Mouse (Mus musculus): Measurements from ENCODE around the gene Tcaf3. TPM values are rescaled to one million over a fixed set of nuclear protein-coding genes. Genes with fewer than 3 reads are reported as not detected.

The Tcaf3 gene
- total RNA-seq, 1 experiment from 2014 or later, result not detected

DNA sequence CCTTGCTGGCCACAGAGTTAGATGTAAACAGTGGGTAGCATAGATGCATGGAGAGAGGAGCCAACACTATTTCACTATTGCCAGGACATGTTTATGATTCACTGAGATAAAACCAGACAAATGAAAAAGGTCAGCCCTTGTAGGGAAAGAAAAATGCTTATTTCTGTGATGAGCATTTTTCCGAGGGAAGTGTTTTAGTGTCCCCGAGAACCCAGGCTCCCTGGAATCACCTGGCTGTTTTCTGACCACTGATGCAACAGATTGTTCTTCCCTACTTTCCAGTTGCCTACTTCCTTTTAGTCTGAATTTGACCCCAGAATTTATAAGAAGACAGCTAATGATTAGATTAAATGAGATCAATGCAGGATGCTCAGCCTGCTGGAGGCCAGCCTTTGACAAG, 51.3 kb downstream of the Tcaf3 start:
- no peak for ATAC-seq (replicated peaks; ENCODE audit: insufficient number of reproducible peaks, low FRiP score, low TSS enrichment, poor library complexity, severe bottlenecking)

- ATAC-seq (replicated peaks; ENCODE audit: insufficient number of reproducible peaks, low FRiP score, low TSS enrichment, poor library complexity, severe bottlenecking), result no peak
These were observed 52.0 kb downstream of the Tcaf3 start for GRCm38 (mm10) chr6:42545451-42545885.

DNA sequence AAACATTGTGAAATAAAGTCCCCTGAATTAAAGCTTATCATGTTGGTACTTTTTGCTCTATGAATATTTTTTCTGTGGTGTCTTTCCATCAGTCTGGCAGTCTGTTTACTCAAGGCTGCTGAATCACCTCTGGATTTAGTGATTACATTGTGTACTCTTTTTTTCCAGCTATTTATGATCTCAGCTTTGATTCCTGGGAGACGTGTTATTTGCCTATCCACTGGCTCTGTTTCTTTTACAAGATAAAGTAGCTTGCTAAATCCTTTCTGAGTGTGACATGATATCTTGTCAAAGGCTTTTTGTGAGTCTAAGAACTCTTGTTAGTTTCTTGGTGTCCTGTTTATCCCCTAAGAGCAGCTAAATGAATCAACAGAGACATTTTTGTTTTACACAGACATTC, 52.6 kb downstream of the Tcaf3 start:
- no peak for ATAC-seq (replicated peaks; ENCODE audit: insufficient number of reproducible peaks, low FRiP score, low TSS enrichment, poor library complexity, severe bottlenecking)

DNA sequence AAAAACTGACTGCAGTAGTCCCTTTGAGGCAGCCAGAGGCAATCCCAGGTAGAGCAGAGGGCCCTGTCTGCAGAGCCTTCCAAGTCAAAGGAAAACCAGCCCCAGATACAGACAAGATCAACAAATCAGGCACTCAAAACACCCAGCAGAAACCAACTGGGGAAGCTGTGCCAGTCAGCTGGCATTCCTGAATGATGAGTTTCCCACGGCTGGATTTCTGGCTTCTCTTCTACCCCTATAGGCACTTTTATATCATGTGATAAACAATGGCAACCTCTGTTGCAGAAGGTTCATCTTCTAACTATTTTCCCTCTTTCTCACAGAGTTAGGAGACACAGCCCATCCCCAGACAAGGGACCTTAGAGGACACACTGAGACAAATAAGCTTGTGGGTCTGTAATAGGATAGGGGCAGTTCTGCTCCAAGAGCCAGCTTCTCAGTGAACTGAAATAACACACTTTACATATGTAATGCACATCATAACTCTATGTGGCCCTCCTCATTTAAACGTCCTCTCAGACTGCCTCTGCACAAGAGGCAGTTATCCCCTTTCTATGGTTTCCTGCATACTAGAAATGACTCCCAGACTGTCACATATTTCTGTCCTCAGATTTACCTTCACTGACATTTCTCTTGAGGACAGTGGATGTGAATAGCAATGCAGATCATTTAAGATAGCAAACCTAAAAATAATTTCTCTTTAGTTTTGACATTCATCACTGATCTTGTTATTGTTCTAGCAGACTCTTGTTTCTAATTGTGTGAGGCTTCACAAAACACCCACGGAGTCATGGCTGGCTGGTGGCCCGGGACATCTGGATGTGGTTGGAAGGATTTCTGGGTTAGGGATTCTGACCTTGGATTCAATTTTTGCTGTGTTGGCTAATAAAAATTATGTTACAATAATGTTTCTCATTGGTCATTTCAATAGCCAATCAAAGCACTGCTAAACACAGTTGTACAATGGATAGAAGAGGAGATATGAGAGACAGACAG, 55.2 kb downstream of the Tcaf3 start:
- ATAC-seq (replicated peaks; ENCODE audit: insufficient number of reproducible peaks, low FRiP score, low TSS enrichment, poor library complexity, severe bottlenecking), result no peak

- no peak for ATAC-seq (replicated peaks; ENCODE audit: insufficient number of reproducible peaks, low FRiP score, low TSS enrichment, poor library complexity, severe bottlenecking)
These were observed 56.8 kb downstream of the Tcaf3 start for GRCm38 (mm10) chr6:42540681-42541080.

GRCm38 (mm10) chr6:42539711-42540110, 57.8 kb downstream of the Tcaf3 start:
- ATAC-seq (replicated peaks; ENCODE audit: insufficient number of reproducible peaks, low FRiP score, low TSS enrichment, poor library complexity, severe bottlenecking), result no peak

Other genes with a start within 250 kb of the Tcaf3 start
- 102 to 184 TPM (median 117 TPM) in 3 replicates for gene Zyx, start 248.1 kb downstream of the Tcaf3 start, total RNA-seq (2017)
- gene Epha1, start 224.4 kb downstream of the Tcaf3 start, total RNA-seq (2017), result 0.29 to 0.43 TPM in 2 of 3 replicates, not detected in the other
- 2.9 to 4.2 TPM in 2 of 3 replicates, not detected in the other for gene Tas2r143, start 197.5 kb downstream of the Tcaf3 start, total RNA-seq (2017)
- gene Tas2r135, start 192.3 kb downstream of the Tcaf3 start, total RNA-seq (2017), result 1.6 TPM in 1 of 3 replicates, not detected in the others
- 1.1 TPM in 1 of 3 replicates, not detected in the others for gene Tas2r126, start 163.2 kb downstream of the Tcaf3 start, total RNA-seq (2017)
- gene Olfr458, start 132.5 kb downstream of the Tcaf3 start, total RNA-seq (2017), result not detected in 3 replicates
- 0.19 TPM in 1 of 3 replicates, not detected in the others for gene Olfr457, start 121.4 kb downstream of the Tcaf3 start, total RNA-seq (2017)
- not detected in 3 replicates for gene Olfr456, start 110.5 kb downstream of the Tcaf3 start, total RNA-seq (2017)
- not detected in 3 replicates for gene Olfr455, start 50.1 kb downstream of the Tcaf3 start, total RNA-seq (2017)
- gene Tcaf2, start 47.6 kb upstream of the Tcaf3 start, total RNA-seq (2017), result not detected in 3 replicates
- not detected in 3 replicates for gene Tcaf1, start 112.4 kb upstream of the Tcaf3 start, total RNA-seq (2017)
- not detected in 3 replicates for gene Olfr453, start 141.7 kb upstream of the Tcaf3 start, total RNA-seq (2017)
- gene Olfr38, start 158.7 kb upstream of the Tcaf3 start, total RNA-seq (2017), result not detected in 3 replicates
- not detected in 3 replicates for gene Olfr452, start 187.4 kb upstream of the Tcaf3 start, total RNA-seq (2017)
- gene Olfr450, start 214.2 kb upstream of the Tcaf3 start, total RNA-seq (2017), result not detected in 3 replicates
- not detected in 3 replicates for gene Olfr449, start 236.7 kb upstream of the Tcaf3 start, total RNA-seq (2017)

Data from monocyte, adult 5-6 weeks (primary cell).